Mouse (Mus musculus): ENCODE results near the gene Dpysl5. TPM values are rescaled to one million over a fixed set of nuclear protein-coding genes. Genes with fewer than 3 reads are reported as not detected.

Dpysl5 gene
- total and polyA plus RNA-seq, 2 experiments from 2014 or later = 232 to 334 TPM

DNA sequence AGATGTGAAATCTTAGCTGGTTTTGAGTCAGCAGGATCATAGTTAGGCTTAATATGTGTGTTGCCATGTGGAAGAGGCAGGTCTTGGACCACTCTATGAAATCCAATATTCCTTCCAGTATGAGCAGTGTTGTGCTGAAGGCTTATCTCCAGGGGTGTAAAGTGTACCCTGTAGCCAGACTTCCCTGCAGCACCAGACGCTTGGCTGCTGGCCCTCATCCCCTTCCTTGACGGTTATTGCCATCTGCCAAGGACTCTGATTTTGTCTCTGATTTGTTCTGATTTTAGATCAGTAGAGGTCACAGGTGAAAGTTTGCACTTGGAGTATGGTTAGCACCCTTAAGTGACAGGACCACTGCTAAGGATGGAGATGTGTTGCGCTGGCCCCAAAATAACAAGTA, 111.7 kb downstream of the Dpysl5 start:
- Histone ChIP-seq H3K4me3 (ENCODE audit: low read depth, low read length) (no peak overlapping the region), H3K27ac (ENCODE audit: low read depth, low read length) (no peak overlapping the region), H3K4me1 (ENCODE audit: insufficient read depth, low read length) (peaks cover 6% of the 10 kb centered on the region), H3K4me2 (ENCODE audit: low read depth, low read length, poor library complexity, severe bottlenecking) (no peak overlapping the region), H3K36me3 (ENCODE audit: insufficient read depth, low read length) (peaks cover 8% of the 10 kb centered on the region; the same call in 1 of the 2 replicates), H3K9ac (replicated peaks; ENCODE audit: low read length, poor library complexity, severe bottlenecking) (no peak overlapping the region), H3K9me3 (ENCODE audit: low read length) (no peaks in the 10 kb centered on the region), H3K27me3 (ENCODE audit: insufficient read depth, low read length) (no peaks in the 10 kb centered on the region)
- ATAC-seq (ENCODE audit: low FRiP score) = no peak
- no peak for TF ChIP-seq CTCF (IDR thresholded peaks at IDR 0.05)
- no peak for DNase-seq (ENCODE audit: low spot score)
- WGBS = 83% methylated on average over 3 of the region's 3 CpGs

DNA sequence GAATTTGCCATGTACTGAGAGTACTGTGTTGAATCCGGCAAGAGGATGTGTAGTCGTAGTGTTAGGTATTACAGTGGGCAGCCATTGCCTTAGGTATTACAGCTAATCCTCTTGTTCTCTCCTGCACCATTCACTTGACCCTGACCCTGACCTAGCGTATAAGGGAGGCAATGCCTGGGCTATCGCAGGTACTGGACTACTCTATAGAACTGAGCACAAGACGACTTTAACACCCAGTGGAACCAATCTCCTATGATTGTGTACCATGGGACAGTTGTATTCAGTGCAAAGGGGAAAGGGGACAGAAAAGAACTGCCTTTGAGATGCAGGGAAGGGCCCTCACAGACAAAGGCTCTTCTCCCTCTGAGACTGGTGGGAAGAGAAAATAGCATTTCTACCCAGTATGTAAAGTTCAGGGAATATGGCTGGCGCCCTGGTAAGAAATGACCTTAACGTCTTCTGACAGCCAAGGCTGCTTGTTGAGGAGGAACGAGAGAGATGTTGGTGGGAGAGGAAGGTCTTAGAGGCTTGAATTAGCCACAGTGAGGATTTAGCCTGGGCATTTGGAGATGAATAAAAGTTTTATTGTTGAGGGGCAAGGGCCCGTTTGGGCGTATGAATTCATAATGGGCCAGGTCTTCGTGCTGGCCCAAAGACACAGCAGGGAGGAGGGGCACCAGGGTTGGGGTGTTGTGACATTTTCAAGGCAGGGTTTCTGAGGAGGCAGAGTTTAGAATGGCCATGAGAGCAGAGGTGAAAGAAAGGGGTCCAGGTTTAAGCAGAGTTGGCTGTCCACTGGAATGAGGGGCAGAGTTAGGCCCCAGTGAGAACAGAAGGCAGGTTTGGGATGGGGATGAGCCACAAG, 113.0 kb downstream of the Dpysl5 start:
- Histone ChIP-seq H3K9ac (replicated peaks; ENCODE audit: low read length, poor library complexity, severe bottlenecking) (no peak overlapping the region), H3K9me3 (ENCODE audit: low read length) (no peaks in the 10 kb centered on the region), H3K27ac (ENCODE audit: low read depth, low read length) (no peak overlapping the region), H3K36me3 (ENCODE audit: insufficient read depth, low read length) (peaks cover 7% of the 10 kb centered on the region; the same call in 1 of the 2 replicates), H3K4me2 (ENCODE audit: low read depth, low read length, poor library complexity, severe bottlenecking) (no peak overlapping the region), H3K4me3 (ENCODE audit: low read depth, low read length) (no peak overlapping the region), H3K27me3 (ENCODE audit: insufficient read depth, low read length) (no peaks in the 10 kb centered on the region), H3K4me1 (ENCODE audit: insufficient read depth, low read length) (peaks cover 6% of the 10 kb centered on the region)
- no peak for ATAC-seq (ENCODE audit: low FRiP score)
- 23% methylated on average over 11 of the region's 11 CpGs for WGBS
- no peak for DNase-seq (ENCODE audit: low spot score)
- no peak for TF ChIP-seq CTCF (IDR thresholded peaks at IDR 0.05)

DNA sequence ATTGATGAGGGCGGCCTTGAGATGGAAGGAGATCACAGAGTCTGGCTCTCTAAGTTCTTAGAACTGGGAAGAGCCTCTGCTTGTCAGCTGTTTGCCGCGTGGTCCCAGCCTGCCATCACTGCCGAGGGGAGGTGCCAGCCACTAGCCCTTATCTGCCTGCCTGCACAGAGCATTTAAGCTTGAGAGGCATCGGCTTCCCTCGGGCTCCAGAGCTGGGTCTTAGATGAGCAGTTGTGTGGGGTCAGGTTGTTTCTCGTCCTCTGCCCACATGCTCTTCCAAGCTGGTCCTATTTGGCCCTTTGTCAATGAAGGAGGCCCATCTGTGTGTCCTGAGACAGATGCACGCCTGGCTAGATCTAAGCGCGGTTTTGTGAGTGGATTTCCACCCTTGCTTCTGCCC, 113.8 kb downstream of the Dpysl5 start:
- TF ChIP-seq CTCF (IDR thresholded peaks at IDR 0.05) = no peak
- no peak overlapping the region for H3K27ac ChIP-seq (ENCODE audit: low read depth, low read length)
- peaks cover 6% of the 10 kb centered on the region for H3K4me1 ChIP-seq (ENCODE audit: insufficient read depth, low read length)
- 34% methylated on average over 10 of the region's 10 CpGs for WGBS
- no peaks in the 10 kb centered on the region for H3K9me3 ChIP-seq (ENCODE audit: low read length)
- ATAC-seq (ENCODE audit: low FRiP score) (no peak), DNase-seq (ENCODE audit: low spot score) (peak; percentile 32)
- H3K4me2 ChIP-seq (ENCODE audit: low read depth, low read length, poor library complexity, severe bottlenecking) = no peak overlapping the region
- H3K9ac ChIP-seq (replicated peaks; ENCODE audit: low read length, poor library complexity, severe bottlenecking) = no peak overlapping the region
- no peaks in the 10 kb centered on the region for H3K27me3 ChIP-seq (ENCODE audit: insufficient read depth, low read length)
- H3K4me3 ChIP-seq (ENCODE audit: low read depth, low read length) = no peak overlapping the region
- no peaks in the 10 kb centered on the region for H3K36me3 ChIP-seq (ENCODE audit: insufficient read depth, low read length)

DNA sequence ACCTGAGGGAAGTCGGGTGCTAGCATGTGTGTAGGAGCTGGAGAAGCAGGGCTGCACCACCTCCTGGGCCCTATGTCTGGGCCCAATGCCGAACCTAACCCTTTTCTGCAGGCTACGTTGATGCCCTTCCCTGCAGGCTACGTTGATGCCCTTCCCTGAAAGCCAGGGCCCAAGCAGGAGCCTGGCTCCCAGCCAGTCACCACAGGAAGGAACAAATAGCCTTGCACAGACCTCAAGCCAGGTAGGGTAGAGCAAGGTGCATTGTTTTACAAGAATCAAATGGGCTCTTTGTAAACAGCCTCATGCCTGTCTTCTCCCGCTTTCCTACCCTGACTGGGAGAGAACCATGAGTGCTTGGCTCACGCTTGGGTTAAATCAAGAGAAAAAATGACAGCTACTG, 114.5 kb downstream of the Dpysl5 start:
- no peak overlapping the region for H3K4me2 ChIP-seq (ENCODE audit: low read depth, low read length, poor library complexity, severe bottlenecking)

DNA sequence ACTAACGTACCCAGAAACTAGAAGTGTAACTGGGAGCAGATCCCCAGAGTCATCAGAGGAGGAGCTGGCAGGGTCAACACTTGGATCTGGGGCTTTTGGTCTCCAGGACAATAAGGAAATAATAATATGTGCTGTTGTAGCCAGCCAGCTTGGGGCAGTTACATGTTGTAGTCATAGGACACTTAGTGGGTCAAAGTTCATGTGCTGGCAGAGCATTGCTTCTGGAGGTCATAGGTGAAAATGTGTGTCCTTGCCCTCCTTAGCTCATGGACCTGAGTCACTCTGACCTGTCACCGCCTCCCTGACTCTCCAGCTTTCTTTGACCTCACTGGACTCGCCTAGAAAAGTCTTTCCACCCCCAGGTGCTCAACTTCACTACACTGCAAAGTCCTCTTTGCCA, 122.1 kb downstream of the Dpysl5 start:
- H3K4me3 ChIP-seq (ENCODE audit: low read depth, low read length) = no peak overlapping the region
- ATAC-seq (ENCODE audit: low FRiP score) (no peak), DNase-seq (ENCODE audit: low spot score) (no peak)
- no peaks in the 10 kb centered on the region for H3K9me3 ChIP-seq (ENCODE audit: low read length)
- TF ChIP-seq CTCF (IDR thresholded peaks at IDR 0.05) = no peak
- H3K4me2 ChIP-seq (ENCODE audit: low read depth, low read length, poor library complexity, severe bottlenecking) = no peak overlapping the region
- H3K4me1 ChIP-seq (ENCODE audit: insufficient read depth, low read length) = no peaks in the 10 kb centered on the region
- peaks cover 9% of the 10 kb centered on the region; the same call in 1 of the 2 replicates for H3K36me3 ChIP-seq (ENCODE audit: insufficient read depth, low read length)
- H3K27ac ChIP-seq (ENCODE audit: low read depth, low read length) = no peak overlapping the region
- WGBS = 89% methylated on average over 3 of the region's 3 CpGs
- H3K27me3 ChIP-seq (ENCODE audit: insufficient read depth, low read length) = no peaks in the 10 kb centered on the region
- no peak overlapping the region for H3K9ac ChIP-seq (replicated peaks; ENCODE audit: low read length, poor library complexity, severe bottlenecking)

More for the DNA sequence above, 114.5 kb downstream of the Dpysl5 start:
- WGBS = 63% methylated on average over 6 of the region's 6 CpGs
- TF ChIP-seq CTCF (IDR thresholded peaks at IDR 0.05) = no peak
- Histone ChIP-seq H3K27ac (ENCODE audit: low read depth, low read length) (no peak overlapping the region), H3K27me3 (ENCODE audit: insufficient read depth, low read length) (no peaks in the 10 kb centered on the region), H3K4me3 (ENCODE audit: low read depth, low read length) (no peak overlapping the region), H3K9ac (replicated peaks; ENCODE audit: low read length, poor library complexity, severe bottlenecking) (no peak overlapping the region), H3K36me3 (ENCODE audit: insufficient read depth, low read length) (no peaks in the 10 kb centered on the region), H3K4me1 (ENCODE audit: insufficient read depth, low read length) (peaks cover 6% of the 10 kb centered on the region), H3K9me3 (ENCODE audit: low read length) (no peaks in the 10 kb centered on the region)
- ATAC-seq (ENCODE audit: low FRiP score) = no peak
- no peak for DNase-seq (ENCODE audit: low spot score)

DNA sequence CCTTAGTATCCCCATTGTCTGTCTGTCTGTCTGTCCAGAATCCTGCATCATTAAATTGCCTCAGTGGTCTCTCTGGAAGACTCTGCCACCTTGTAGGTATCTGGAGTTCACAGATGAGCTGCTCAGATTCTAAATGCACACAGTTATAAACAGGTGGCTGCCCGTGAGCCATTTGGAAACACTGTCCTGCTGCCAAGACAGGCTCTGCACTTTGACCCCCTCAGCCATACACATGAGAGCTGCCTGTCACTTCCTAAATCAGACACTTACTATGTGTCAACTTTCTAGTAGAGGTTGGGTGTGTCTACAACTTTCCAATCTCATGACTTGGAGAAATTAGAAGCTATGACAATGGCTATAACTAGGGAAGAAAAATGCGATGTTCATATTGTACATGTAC, 128.4 kb downstream of the Dpysl5 start:
- ATAC-seq (ENCODE audit: low FRiP score) (no peak), DNase-seq (ENCODE audit: low spot score) (no peak)
- H3K9me3 ChIP-seq (ENCODE audit: low read length) = no peaks in the 10 kb centered on the region
- no peak overlapping the region for H3K4me2 ChIP-seq (ENCODE audit: low read depth, low read length, poor library complexity, severe bottlenecking)
- H3K36me3 ChIP-seq (ENCODE audit: insufficient read depth, low read length) = peaks cover 9% of the 10 kb centered on the region; the same call in 1 of the 2 replicates
- H3K4me3 ChIP-seq (ENCODE audit: low read depth, low read length) = no peak overlapping the region
- H3K9ac ChIP-seq (replicated peaks; ENCODE audit: low read length, poor library complexity, severe bottlenecking) = no peak overlapping the region
- no peak for TF ChIP-seq CTCF (IDR thresholded peaks at IDR 0.05)
- H3K27ac ChIP-seq (ENCODE audit: low read depth, low read length) = no peak overlapping the region
- no peaks in the 10 kb centered on the region for H3K4me1 ChIP-seq (ENCODE audit: insufficient read depth, low read length)
- WGBS = 90% methylated on average over 2 of the region's 2 CpGs
- H3K27me3 ChIP-seq (ENCODE audit: insufficient read depth, low read length) = no peaks in the 10 kb centered on the region

All from midbrain, postnatal 0 days (tissue).